Mouse (Mus musculus) liver, adult 2 months (tissue): ENCODE results near the gene Gm27021.

Experiments used
- CTCF ChIP-seq: fragments of 200-500 bp; IDR thresholded peaks from 2 replicates; pipeline ENCODE4 v1.5.1; 2011; ENCODE audit warnings: low read depth, low read length, control low read depth
- POLR2A ChIP-seq: fragments of 200-500 bp; IDR thresholded peaks from 2 replicates; pipeline ENCODE4 v1.6.1; 2011; ENCODE audit warnings: low read length, control low read depth; ENCODE audit not compliant: insufficient read depth; ENCODE audit errors: extremely low read depth

DNA sequence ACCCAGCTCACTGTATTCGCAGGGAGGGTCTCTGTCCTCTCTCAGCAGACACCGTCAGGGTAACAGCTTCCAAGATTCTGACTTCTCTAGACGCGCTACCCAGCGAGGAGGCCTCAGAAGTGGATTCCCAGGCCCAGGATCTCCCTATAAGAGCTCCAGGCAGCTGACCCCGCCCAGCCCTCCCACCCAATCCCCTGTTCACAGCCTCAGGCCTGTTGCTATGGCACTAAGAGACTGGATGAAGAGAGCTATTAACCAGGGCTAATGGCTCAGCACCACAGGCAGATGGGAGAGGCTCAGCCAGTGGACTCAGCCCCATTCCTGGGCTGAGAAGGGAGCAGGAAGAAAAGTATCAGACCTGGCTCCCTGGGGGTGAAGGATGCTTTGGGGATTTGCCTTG is 65.2 kb downstream of the Gm27021 start:
- TF ChIP-seq POLR2A: no peak
- TF ChIP-seq CTCF: no peak
